Mouse (Mus musculus): ENCODE results near the gene Ppp1r14b.

Gene Ppp1r14b

GRCm38 (mm10) chr19:6969291-6969664 is 5.5 kb upstream of the Ppp1r14b start:
- H3K9me3 ChIP-seq (ENCODE audit: low read length) = no peaks in the 10 kb centered on the region
- no peaks in the 10 kb centered on the region for H3K27me3 ChIP-seq (ENCODE audit: insufficient read depth, low read length)
- H3K4me3 ChIP-seq (replicated peaks; ENCODE audit: low read length) = peak overlapping the region; percentile 90
- peaks cover 35% of the 10 kb centered on the region for H3K36me3 ChIP-seq (ENCODE audit: insufficient read depth, low read length)
- peaks cover 95% of the 10 kb centered on the region for H3K4me1 ChIP-seq (replicated peaks; ENCODE audit: low read depth, low read length)
- TF ChIP-seq POU5F1 (IDR thresholded peaks at IDR 0.05; ENCODE audit: borderline replicate concordance, low read length) (no peak), NANOG (IDR thresholded peaks at IDR 0.05; ENCODE audit: borderline replicate concordance, low read length) (no peak), CTCF (conservative IDR thresholded peaks at IDR 0.05; ENCODE audit: low read length) (no peak)

DNA sequence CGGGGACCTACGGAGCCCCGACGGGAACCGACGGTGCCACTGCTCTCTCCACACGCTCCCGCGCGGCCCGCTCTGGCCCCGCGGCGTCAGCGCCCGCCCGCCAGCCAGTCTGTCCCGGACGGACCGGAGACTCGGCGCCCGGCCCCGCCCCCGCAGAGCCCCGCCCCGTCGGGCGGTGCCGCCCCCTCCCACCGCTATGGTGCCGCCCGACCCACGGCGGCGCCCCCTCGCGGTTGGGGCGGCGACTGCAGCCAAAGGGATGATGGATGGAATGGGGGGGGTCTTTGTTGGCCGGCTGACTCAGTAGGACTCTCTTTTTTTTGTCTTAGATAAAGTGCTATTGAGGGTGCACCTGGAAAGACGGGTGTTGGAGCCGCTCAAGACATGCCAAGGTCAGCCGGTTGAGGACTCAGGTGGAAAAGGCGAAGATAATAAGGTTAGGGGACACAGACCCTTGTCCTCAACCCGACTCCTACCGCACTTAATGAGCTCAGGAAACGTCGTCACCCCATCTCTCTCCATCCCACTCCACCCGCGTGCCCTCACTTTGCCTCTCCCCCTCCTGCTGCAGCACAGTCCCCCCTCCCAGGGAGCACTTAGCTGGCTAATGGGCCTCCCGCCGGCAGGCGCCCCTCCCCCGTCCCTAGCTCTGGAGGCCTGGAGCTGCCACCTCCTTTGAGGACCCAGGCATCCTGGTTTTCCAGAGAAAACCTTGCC is 4.9 kb upstream of the Ppp1r14b start:
- Histone ChIP-seq H3K4me3 (replicated peaks; ENCODE audit: low read length) (peak overlapping the region; percentile 90), H3K9me3 (ENCODE audit: low read length) (no peaks in the 10 kb centered on the region), H3K4me1 (replicated peaks; ENCODE audit: low read depth, low read length) (peaks cover 89% of the 10 kb centered on the region), H3K36me3 (ENCODE audit: insufficient read depth, low read length) (peaks cover 30% of the 10 kb centered on the region), H3K27me3 (ENCODE audit: insufficient read depth, low read length) (no peaks in the 10 kb centered on the region)
- no peak for TF ChIP-seq POU5F1 (IDR thresholded peaks at IDR 0.05; ENCODE audit: borderline replicate concordance, low read length)
- TF ChIP-seq CTCF (conservative IDR thresholded peaks at IDR 0.05; ENCODE audit: low read length) = peak; percentile 22
- TF ChIP-seq NANOG (IDR thresholded peaks at IDR 0.05; ENCODE audit: borderline replicate concordance, low read length) = no peak

DNA sequence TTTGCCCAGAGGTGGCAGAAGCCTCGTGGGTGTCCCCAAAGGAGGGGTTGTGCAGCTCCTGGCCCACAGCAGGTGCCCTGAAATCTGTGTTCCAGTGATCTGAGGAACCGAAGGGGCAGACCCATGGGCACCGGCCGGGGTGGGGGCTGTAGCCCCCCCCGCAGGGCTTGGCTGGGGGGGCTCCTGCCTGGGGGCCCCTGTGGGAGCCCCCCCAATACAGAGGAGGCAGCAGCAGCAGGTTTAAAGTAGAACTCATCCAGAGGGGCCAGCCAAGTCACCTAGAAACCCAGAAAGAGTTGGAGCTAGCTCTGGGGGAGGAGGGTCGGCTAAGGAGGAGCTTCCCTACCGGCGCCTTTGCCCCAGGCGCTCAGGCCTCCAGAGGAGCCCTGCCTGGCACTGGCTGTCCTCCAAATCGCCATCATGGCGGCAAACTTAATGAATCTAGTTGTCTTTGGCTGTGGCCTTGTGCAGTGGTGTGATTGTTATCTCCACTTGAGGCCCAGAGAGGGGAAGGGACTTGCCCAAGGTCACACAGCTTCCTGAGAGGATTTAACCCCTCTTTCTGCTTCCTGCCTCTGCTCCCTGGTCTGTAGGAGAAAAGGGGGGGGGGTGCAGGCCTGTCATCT is 4.2 kb upstream of the Ppp1r14b start:
- Histone ChIP-seq H3K36me3 (ENCODE audit: insufficient read depth, low read length) (peaks cover 22% of the 10 kb centered on the region), H3K9me3 (ENCODE audit: low read length) (no peaks in the 10 kb centered on the region), H3K4me3 (replicated peaks; ENCODE audit: low read length) (peak overlapping the region; percentile 90), H3K27me3 (ENCODE audit: insufficient read depth, low read length) (no peaks in the 10 kb centered on the region), H3K4me1 (replicated peaks; ENCODE audit: low read depth, low read length) (peaks cover 82% of the 10 kb centered on the region)
- no peak; the same call in 1 of the 2 replicates for TF ChIP-seq NANOG (IDR thresholded peaks at IDR 0.05; ENCODE audit: borderline replicate concordance, low read length)
- no peak for TF ChIP-seq POU5F1 (IDR thresholded peaks at IDR 0.05; ENCODE audit: borderline replicate concordance, low read length)
- TF ChIP-seq CTCF (conservative IDR thresholded peaks at IDR 0.05; ENCODE audit: low read length) = no peak

DNA sequence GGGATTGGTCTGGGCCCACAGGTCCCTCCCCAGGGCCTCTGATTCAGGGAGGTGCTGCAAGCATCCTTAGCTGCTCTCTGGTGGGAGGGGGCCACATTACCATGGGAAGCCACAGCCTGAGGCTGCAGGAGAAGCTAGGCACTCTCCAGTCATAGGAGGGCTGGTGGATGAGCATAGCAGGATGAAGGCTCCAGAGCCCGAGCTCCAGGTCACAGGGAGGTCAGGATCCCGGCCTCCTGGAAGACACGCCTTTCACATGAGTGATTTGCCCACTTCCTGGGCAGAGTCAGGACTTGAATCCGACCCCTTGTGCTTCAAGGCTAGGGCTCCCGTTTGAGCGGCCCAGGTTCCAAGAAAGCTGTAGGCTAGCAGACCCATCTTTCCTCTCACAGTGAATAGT is 3.1 kb upstream of the Ppp1r14b start:
- Histone ChIP-seq H3K9me3 (ENCODE audit: low read length) (no peaks in the 10 kb centered on the region), H3K27me3 (ENCODE audit: insufficient read depth, low read length) (no peaks in the 10 kb centered on the region), H3K36me3 (ENCODE audit: insufficient read depth, low read length) (peaks cover 21% of the 10 kb centered on the region), H3K4me3 (replicated peaks; ENCODE audit: low read length) (peak overlapping the region; percentile 90), H3K4me1 (replicated peaks; ENCODE audit: low read depth, low read length) (peaks cover 81% of the 10 kb centered on the region)
- TF ChIP-seq POU5F1 (IDR thresholded peaks at IDR 0.05; ENCODE audit: borderline replicate concordance, low read length) (no peak), CTCF (conservative IDR thresholded peaks at IDR 0.05; ENCODE audit: low read length) (no peak), NANOG (IDR thresholded peaks at IDR 0.05; ENCODE audit: borderline replicate concordance, low read length) (no peak)

DNA sequence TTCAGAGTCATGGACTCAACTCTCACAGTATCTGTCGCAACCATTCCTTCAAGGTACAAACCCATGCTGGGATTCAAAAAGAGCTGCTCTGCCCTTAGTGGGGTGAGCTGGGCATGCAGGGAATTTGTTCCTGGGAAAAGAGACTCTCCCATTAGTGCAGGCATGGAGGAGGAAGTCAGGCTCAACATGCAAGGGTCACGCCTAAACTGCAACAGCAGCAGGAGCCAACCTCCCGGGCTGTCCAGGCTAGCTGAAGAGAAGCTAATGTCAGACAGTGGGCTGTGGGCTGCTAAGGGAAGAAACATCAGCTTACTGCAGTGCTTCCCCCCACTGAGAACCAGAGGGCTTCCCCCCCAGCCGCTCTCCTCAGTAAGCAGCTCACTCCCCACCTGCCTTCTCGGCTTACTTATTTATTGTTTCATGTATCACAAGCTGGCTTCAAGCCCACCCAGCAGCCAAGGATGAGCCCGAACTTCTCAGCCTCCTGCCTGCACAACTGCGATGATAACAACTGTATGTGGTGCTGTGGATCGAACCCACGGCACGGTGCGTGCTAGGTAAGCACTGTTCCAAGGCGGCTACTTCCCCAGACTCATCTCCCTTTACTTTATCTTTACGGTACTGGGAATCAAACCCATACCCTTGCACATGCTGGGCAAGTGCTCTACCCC is 2.4 kb upstream of the Ppp1r14b start:
- H3K4me3 ChIP-seq (replicated peaks; ENCODE audit: low read length) = peak overlapping the region; percentile 90; the same call in 1 of the 2 replicates
- no peaks in the 10 kb centered on the region for H3K27me3 ChIP-seq (ENCODE audit: insufficient read depth, low read length)
- no peak for TF ChIP-seq CTCF (conservative IDR thresholded peaks at IDR 0.05; ENCODE audit: low read length)
- TF ChIP-seq NANOG (IDR thresholded peaks at IDR 0.05; ENCODE audit: borderline replicate concordance, low read length) = no peak
- TF ChIP-seq POU5F1 (IDR thresholded peaks at IDR 0.05; ENCODE audit: borderline replicate concordance, low read length) = no peak
- H3K36me3 ChIP-seq (ENCODE audit: insufficient read depth, low read length) = peaks cover 22% of the 10 kb centered on the region
- peaks cover 81% of the 10 kb centered on the region for H3K4me1 ChIP-seq (replicated peaks; ENCODE audit: low read depth, low read length)
- no peaks in the 10 kb centered on the region for H3K9me3 ChIP-seq (ENCODE audit: low read length)

GRCm38 (mm10) chr19:6973581-6974190 is 1.1 kb upstream of the Ppp1r14b start:
- peak overlapping the region; percentile 98 for H3K4me3 ChIP-seq (replicated peaks; ENCODE audit: low read length)
- TF ChIP-seq POU5F1 (IDR thresholded peaks at IDR 0.05; ENCODE audit: borderline replicate concordance, low read length) (no peak), CTCF (conservative IDR thresholded peaks at IDR 0.05; ENCODE audit: low read length) (no peak), NANOG (IDR thresholded peaks at IDR 0.05; ENCODE audit: borderline replicate concordance, low read length) (no peak)
- H3K9me3 ChIP-seq (ENCODE audit: low read length) = no peaks in the 10 kb centered on the region
- no peaks in the 10 kb centered on the region for H3K27me3 ChIP-seq (ENCODE audit: insufficient read depth, low read length)
- H3K36me3 ChIP-seq (ENCODE audit: insufficient read depth, low read length) = peaks cover 29% of the 10 kb centered on the region
- peaks cover 81% of the 10 kb centered on the region for H3K4me1 ChIP-seq (replicated peaks; ENCODE audit: low read depth, low read length)

- H3K4me1 ChIP-seq (replicated peaks; ENCODE audit: low read depth, low read length) = peaks cover 72% of the 10 kb centered on the region
- TF ChIP-seq POU5F1 (IDR thresholded peaks at IDR 0.05; ENCODE audit: borderline replicate concordance, low read length) (no peak), NANOG (IDR thresholded peaks at IDR 0.05; ENCODE audit: borderline replicate concordance, low read length) (no peak), CTCF (conservative IDR thresholded peaks at IDR 0.05; ENCODE audit: low read length) (no peak)
- peak within 1 kb of the TSS; percentile 98 for H3K4me3 ChIP-seq (replicated peaks; ENCODE audit: low read length)
- no peaks in the 10 kb centered on the region for H3K27me3 ChIP-seq (ENCODE audit: insufficient read depth, low read length)
- H3K9me3 ChIP-seq (ENCODE audit: low read length) = no peaks in the 10 kb centered on the region
- peaks cover 32% of the 10 kb centered on the region for H3K36me3 ChIP-seq (ENCODE audit: insufficient read depth, low read length)
These were observed 1.1 kb downstream of the Ppp1r14b start, which contains the start of gene Plcb3 for GRCm38 (mm10) chr19:6975537-6976521. Gene Plcb3, minus strand, starts transcription at chr19:6976470.
